Mouse (Mus musculus) CH12.LX (cell line): ENCODE measurements around the gene Filip1l.

Experiments
- CHD2 ChIP-seq: IDR thresholded peaks from 2 replicates; pipeline ENCODE4 v1.6.1; 2011; ENCODE audit warnings: low read length, improper control_type of control experiment
- ELF1 ChIP-seq: IDR thresholded peaks from 2 replicates; pipeline ENCODE4 v1.6.1; 2014; ENCODE audit warnings: low read depth, mild to moderate bottlenecking, inconsistent platforms, low read length, improper control_type of control experiment
- MYC ChIP-seq: IDR thresholded peaks from 2 replicates; pipeline ENCODE4 v1.6.1; 2011; ENCODE audit warnings: low read depth, mild to moderate bottlenecking, improper control_type of control experiment, low read length
- POLR2A ChIP-seq: IDR thresholded peaks from 2 replicates; pipeline ENCODE4 v1.6.1; 2011; ENCODE audit warnings: low read depth, mild to moderate bottlenecking, improper control_type of control experiment, low read length
- USF1 ChIP-seq: IDR thresholded peaks from 2 replicates; pipeline ENCODE4 v1.6.1; 2014; ENCODE audit warnings: low read depth, mild to moderate bottlenecking, inconsistent platforms, low read length, improper control_type of control experiment
- USF2 ChIP-seq: conservative IDR thresholded peaks from 2 replicates; pipeline ENCODE4 v1.6.1; 2011; ENCODE audit warnings: low read depth, low read length, improper control_type of control experiment

GRCm38 (mm10) chr16:57552709-57553108, 199.8 kb downstream of the Filip1l start:
- no peak for TF ChIP-seq POLR2A
- no peak for TF ChIP-seq CHD2
- no peak for TF ChIP-seq USF1
- TF ChIP-seq USF2, result no peak
- TF ChIP-seq ELF1, result no peak
- TF ChIP-seq MYC, result no peak
